Mouse (Mus musculus): ENCODE data around the gene Lman2. TPM values are rescaled to one million over a fixed set of nuclear protein-coding genes. Genes with fewer than 3 reads are reported as not detected.

Gene Lman2
- polyA plus RNA-seq, 1 experiment from 2014 or later, result 113 TPM

DNA sequence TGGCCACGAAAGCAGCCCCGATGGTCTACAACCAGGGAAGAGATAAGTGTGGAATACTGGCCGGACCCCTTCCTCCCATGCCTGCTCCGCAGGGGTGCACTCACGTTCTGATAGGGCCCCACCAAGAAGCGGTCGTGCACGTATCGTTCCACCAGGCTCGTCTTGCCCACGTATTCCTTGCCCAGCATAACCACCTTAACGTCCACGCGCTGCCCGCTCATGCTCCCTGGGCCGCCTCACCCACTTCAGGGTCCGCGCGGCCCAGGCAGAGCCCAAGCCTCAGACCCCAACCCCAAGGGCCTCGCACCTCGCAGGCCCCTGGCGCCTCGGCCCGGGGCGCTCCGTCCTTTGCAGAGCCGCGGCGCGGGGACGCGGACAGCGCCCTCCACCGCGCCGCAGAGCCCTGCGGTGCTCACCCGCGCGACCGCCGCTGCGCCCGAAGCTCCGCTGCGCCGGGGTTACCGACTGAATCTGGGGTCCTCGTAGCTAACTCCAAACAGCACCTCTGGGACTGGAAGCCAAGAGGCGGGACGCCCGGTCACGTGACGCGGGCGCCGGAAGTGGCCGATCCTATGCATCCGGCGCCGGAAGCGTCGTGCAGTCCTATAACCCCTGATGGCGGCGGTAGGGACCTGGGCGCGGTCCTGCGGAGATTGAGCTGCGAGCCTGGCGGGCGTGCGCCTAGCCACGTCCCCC is 41.0 kb downstream of the Lman2 start, which contains the start of gene Rab24:
Rab24 (minus strand) TSS at position 513 of the 696 bp plus-strand sequence.
- ATAC-seq (ENCODE audit: insufficient read depth, low FRiP score), result peak; percentile 89
- H3K4me3 ChIP-seq (replicated peaks; ENCODE audit: low read length), result peak within 1 kb of the TSS; percentile 95
- H3K4me1 ChIP-seq (ENCODE audit: control insufficient read depth, insufficient read depth, low read length), result peaks cover 28% of the 10 kb centered on the region
- peak within 1 kb of the TSS; percentile 96 for H3K9ac ChIP-seq (ENCODE audit: low read length)
- H3K27me3 ChIP-seq (ENCODE audit: control insufficient read depth, insufficient read depth, low read length), result no peaks in the 10 kb centered on the region
- peak within 1 kb of the TSS; percentile 91 for H3K27ac ChIP-seq (ENCODE audit: low read length)
- peak within 1 kb of the TSS; percentile 86 for H3K4me2 ChIP-seq (ENCODE audit: low read depth, low read length)
- WGBS, result under 1% methylated on average over 73 of the region's 73 CpGs
- H3K9me3 ChIP-seq (replicated peaks; ENCODE audit: control insufficient read depth, low read length), result no peaks in the 10 kb centered on the region
- peaks cover 14% of the 10 kb centered on the region; the same call in 1 of the 2 replicates for H3K36me3 ChIP-seq (ENCODE audit: control insufficient read depth, insufficient read depth, low read length)

DNA sequence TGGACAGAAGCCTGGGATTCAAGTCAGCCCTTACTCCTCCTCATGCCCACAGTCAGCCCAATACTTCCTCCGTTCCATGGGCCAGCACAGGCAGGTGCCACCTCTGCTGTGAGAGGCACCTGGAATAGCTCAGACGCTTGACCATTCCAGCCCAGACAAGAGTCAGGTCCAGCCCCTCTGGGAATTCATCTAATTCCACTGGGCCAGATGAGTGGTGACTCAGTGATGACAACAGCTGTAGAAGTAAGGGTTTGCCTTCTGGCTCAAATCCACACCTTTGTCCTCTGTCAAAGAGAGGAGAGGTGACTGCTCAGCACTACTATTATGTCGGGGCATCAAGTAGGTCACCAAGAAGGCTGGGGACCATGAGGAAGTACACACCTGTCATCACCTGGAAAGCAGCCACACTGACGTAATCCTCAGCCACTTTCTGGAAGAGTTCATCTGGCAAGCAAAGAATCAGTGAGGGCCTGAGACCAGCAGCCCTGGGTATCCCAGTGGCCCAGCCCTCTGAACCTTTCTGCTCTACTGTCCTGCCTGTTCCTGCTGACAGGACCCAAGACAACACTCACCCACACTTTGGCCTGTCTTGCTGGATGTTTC is 42.6 kb downstream of the Lman2 start, which contains the start of gene Prelid1:
Prelid1 (plus strand) TSS at position 570 of the 603 bp plus-strand sequence.
- H3K9ac ChIP-seq (ENCODE audit: low read length), result peak within 1 kb of the TSS; percentile 96
- peaks cover 5% of the 10 kb centered on the region; the same call in 1 of the 2 replicates for H3K36me3 ChIP-seq (ENCODE audit: control insufficient read depth, insufficient read depth, low read length)
- 63% methylated on average over 4 of the region's 4 CpGs for WGBS
- H3K4me3 ChIP-seq (replicated peaks; ENCODE audit: low read length), result peak within 1 kb of the TSS; percentile 95
- H3K4me1 ChIP-seq (ENCODE audit: control insufficient read depth, insufficient read depth, low read length), result peaks cover 25% of the 10 kb centered on the region
- peak; percentile 9; the same call in 1 of the 2 replicates for ATAC-seq (ENCODE audit: insufficient read depth, low FRiP score)
- peak within 1 kb of the TSS; percentile 91 for H3K27ac ChIP-seq (ENCODE audit: low read length)
- no peaks in the 10 kb centered on the region for H3K27me3 ChIP-seq (ENCODE audit: control insufficient read depth, insufficient read depth, low read length)
- H3K4me2 ChIP-seq (ENCODE audit: low read depth, low read length), result peak within 1 kb of the TSS; percentile 86
- no peaks in the 10 kb centered on the region for H3K9me3 ChIP-seq (replicated peaks; ENCODE audit: control insufficient read depth, low read length)

DNA sequence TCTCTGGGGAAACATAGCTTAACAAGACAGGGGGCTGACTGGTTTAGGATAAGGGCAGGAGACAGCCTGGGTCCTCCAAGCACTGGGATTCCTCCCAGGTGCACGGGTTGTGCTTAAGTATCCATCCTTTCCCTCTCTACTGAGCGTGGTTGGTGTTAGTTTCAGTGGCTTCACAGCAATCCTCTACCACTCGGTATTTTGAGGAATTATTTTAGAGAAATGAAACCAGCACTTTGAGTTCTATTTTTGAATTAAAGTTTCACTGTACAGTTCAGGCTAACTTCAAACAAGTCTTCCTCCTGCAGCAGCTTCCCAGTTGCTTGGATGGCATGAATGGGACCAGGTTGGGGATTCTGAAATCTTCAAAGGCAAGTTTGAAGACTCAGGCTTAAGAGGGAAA is 44.2 kb downstream of the Lman2 start:
- Histone ChIP-seq H3K36me3 (ENCODE audit: control insufficient read depth, insufficient read depth, low read length) (peaks cover 7% of the 10 kb centered on the region; the same call in 1 of the 2 replicates), H3K27ac (ENCODE audit: low read length) (peak overlapping the region; percentile 61), H3K27me3 (ENCODE audit: control insufficient read depth, insufficient read depth, low read length) (no peaks in the 10 kb centered on the region), H3K9me3 (replicated peaks; ENCODE audit: control insufficient read depth, low read length) (no peaks in the 10 kb centered on the region), H3K4me2 (ENCODE audit: low read depth, low read length) (no peak overlapping the region), H3K9ac (ENCODE audit: low read length) (no peak overlapping the region), H3K4me3 (replicated peaks; ENCODE audit: low read length) (no peak overlapping the region), H3K4me1 (ENCODE audit: control insufficient read depth, insufficient read depth, low read length) (peaks cover 17% of the 10 kb centered on the region)
- 76% methylated on average over 3 of the region's 3 CpGs for WGBS
- no peak for ATAC-seq (ENCODE audit: insufficient read depth, low FRiP score)

- H3K9ac ChIP-seq (ENCODE audit: low read length), result no peak overlapping the region
- no peaks in the 10 kb centered on the region for H3K27me3 ChIP-seq (ENCODE audit: control insufficient read depth, insufficient read depth, low read length)
- no peak for ATAC-seq (ENCODE audit: insufficient read depth, low FRiP score)
- 73% methylated on average over 2 of the region's 2 CpGs for WGBS
- no peaks in the 10 kb centered on the region for H3K9me3 ChIP-seq (replicated peaks; ENCODE audit: control insufficient read depth, low read length)
- H3K4me3 ChIP-seq (replicated peaks; ENCODE audit: low read length), result no peak overlapping the region
- H3K36me3 ChIP-seq (ENCODE audit: control insufficient read depth, insufficient read depth, low read length), result peaks cover 37% of the 10 kb centered on the region
- H3K4me1 ChIP-seq (ENCODE audit: control insufficient read depth, insufficient read depth, low read length), result no peaks in the 10 kb centered on the region; the same call in 1 of the 2 replicates
- H3K4me2 ChIP-seq (ENCODE audit: low read depth, low read length), result no peak overlapping the region
- no peak overlapping the region for H3K27ac ChIP-seq (ENCODE audit: low read length)
These were observed 47.6 kb downstream of the Lman2 start for GRCm38 (mm10) chr13:55314891-55315412.

DNA sequence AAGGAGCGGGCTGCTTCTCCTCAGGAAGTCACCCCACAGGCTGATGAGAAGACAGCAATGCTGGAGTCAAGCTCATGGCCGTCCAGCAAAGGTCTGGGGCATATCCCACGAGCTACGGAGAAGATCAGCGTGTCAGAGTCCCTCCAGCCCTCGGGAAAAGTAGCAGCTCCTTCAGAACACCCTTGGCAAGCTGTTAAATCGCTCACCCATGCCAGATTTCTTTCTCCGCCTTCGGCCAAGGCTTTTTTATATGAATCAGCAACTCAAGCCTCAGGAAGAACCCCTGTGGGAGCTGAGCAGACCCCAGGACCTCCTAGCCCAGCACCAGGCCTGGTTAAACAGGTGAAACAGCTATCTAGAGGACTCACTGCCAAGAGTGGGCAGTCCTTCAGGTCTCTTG is 49.5 kb downstream of the Lman2 start:
- Histone ChIP-seq H3K9ac (ENCODE audit: low read length) (no peak overlapping the region), H3K9me3 (replicated peaks; ENCODE audit: control insufficient read depth, low read length) (no peaks in the 10 kb centered on the region), H3K27me3 (ENCODE audit: control insufficient read depth, insufficient read depth, low read length) (no peaks in the 10 kb centered on the region), H3K36me3 (ENCODE audit: control insufficient read depth, insufficient read depth, low read length) (peaks cover 32% of the 10 kb centered on the region), H3K4me2 (ENCODE audit: low read depth, low read length) (no peak overlapping the region), H3K4me3 (replicated peaks; ENCODE audit: low read length) (no peak overlapping the region), H3K27ac (ENCODE audit: low read length) (no peak overlapping the region), H3K4me1 (ENCODE audit: control insufficient read depth, insufficient read depth, low read length) (no peaks in the 10 kb centered on the region)
- 88% methylated on average over 9 of the region's 9 CpGs for WGBS
- no peak for ATAC-seq (ENCODE audit: insufficient read depth, low FRiP score)

GRCm38 (mm10) chr13:55312028-55312630 is 50.5 kb downstream of the Lman2 start:
- Histone ChIP-seq H3K4me1 (ENCODE audit: control insufficient read depth, insufficient read depth, low read length) (no peaks in the 10 kb centered on the region), H3K36me3 (ENCODE audit: control insufficient read depth, insufficient read depth, low read length) (peaks cover 34% of the 10 kb centered on the region)
- 86% methylated on average over 8 of the region's 8 CpGs for WGBS

GRCm38 (mm10) chr13:55300913-55301312 is 61.7 kb downstream of the Lman2 start:
- H3K4me3 ChIP-seq (replicated peaks; ENCODE audit: low read length), result no peak overlapping the region
- no peaks in the 10 kb centered on the region for H3K4me1 ChIP-seq (ENCODE audit: control insufficient read depth, insufficient read depth, low read length)
- H3K4me2 ChIP-seq (ENCODE audit: low read depth, low read length), result no peak overlapping the region
- no peak for ATAC-seq (ENCODE audit: insufficient read depth, low FRiP score)
- no peaks in the 10 kb centered on the region for H3K9me3 ChIP-seq (replicated peaks; ENCODE audit: control insufficient read depth, low read length)
- no peaks in the 10 kb centered on the region for H3K27me3 ChIP-seq (ENCODE audit: control insufficient read depth, insufficient read depth, low read length)
- 89% methylated on average over 5 of the region's 5 CpGs for WGBS
- H3K27ac ChIP-seq (ENCODE audit: low read length), result no peak overlapping the region
- H3K36me3 ChIP-seq (ENCODE audit: control insufficient read depth, insufficient read depth, low read length), result peaks cover 35% of the 10 kb centered on the region
- no peak overlapping the region for H3K9ac ChIP-seq (ENCODE audit: low read length)

More at GRCm38 (mm10) chr13:55312028-55312630, 50.5 kb downstream of the Lman2 start:
- no peak for ATAC-seq (ENCODE audit: insufficient read depth, low FRiP score)
- H3K9me3 ChIP-seq (replicated peaks; ENCODE audit: control insufficient read depth, low read length), result no peaks in the 10 kb centered on the region
- H3K9ac ChIP-seq (ENCODE audit: low read length), result no peak overlapping the region
- no peak overlapping the region for H3K4me3 ChIP-seq (replicated peaks; ENCODE audit: low read length)
- no peak overlapping the region for H3K27ac ChIP-seq (ENCODE audit: low read length)
- H3K4me2 ChIP-seq (ENCODE audit: low read depth, low read length), result no peak overlapping the region
- H3K27me3 ChIP-seq (ENCODE audit: control insufficient read depth, insufficient read depth, low read length), result no peaks in the 10 kb centered on the region

- 96% methylated on average over 1 of the region's 1 CpGs for WGBS
- H3K4me2 ChIP-seq (ENCODE audit: low read depth, low read length), result no peak overlapping the region
- no peak overlapping the region for H3K9ac ChIP-seq (ENCODE audit: low read length)
- ATAC-seq (ENCODE audit: insufficient read depth, low FRiP score), result no peak
- H3K4me3 ChIP-seq (replicated peaks; ENCODE audit: low read length), result no peak overlapping the region
- no peaks in the 10 kb centered on the region for H3K4me1 ChIP-seq (ENCODE audit: control insufficient read depth, insufficient read depth, low read length)
- no peaks in the 10 kb centered on the region for H3K27me3 ChIP-seq (ENCODE audit: control insufficient read depth, insufficient read depth, low read length)
- H3K9me3 ChIP-seq (replicated peaks; ENCODE audit: control insufficient read depth, low read length), result no peaks in the 10 kb centered on the region
- H3K36me3 ChIP-seq (ENCODE audit: control insufficient read depth, insufficient read depth, low read length), result peaks cover 24% of the 10 kb centered on the region
- no peak overlapping the region for H3K27ac ChIP-seq (ENCODE audit: low read length)
These were observed 65.8 kb downstream of the Lman2 start for GRCm38 (mm10) chr13:55296760-55297159.
